Mouse (Mus musculus) stomach, embryonic 14.5 days (tissue): Measurements from ENCODE around the gene Olfr1034. TPM values are rescaled to one million over a fixed set of nuclear protein-coding genes. Genes with fewer than 3 reads are reported as not detected.
A peak's percentile ranks its signal among the peaks of the same experiment; 100 is the strongest.
"Not testable (repeated sequence)": the region's sequence is repeated elsewhere in the genome, so short reads cannot be mapped to it uniquely, and the experiment has no call there.

ENCODE experiments used
- ATAC-seq: fragments of 200-750 bp; cut with Nextera tagmentation; 2 replicates; pipeline ENCODE4 v1.8.0; 2017; ENCODE audit warnings: low read depth, moderate TSS enrichment; ENCODE audit not compliant: insufficient number of reproducible peaks, insufficient read depth, low FRiP score
- H3K27ac ChIP-seq: fragments of 300-500 bp; sonication (generic); 2 replicates; pipeline ENCODE4 v1.5.1; 2014; ENCODE audit warnings: mild to moderate bottlenecking, low read length, moderate library complexity, mixed read lengths
- H3K27me3 ChIP-seq: fragments of 300-500 bp; sonication (generic); 2 replicates; pipeline ENCODE4 v1.6.1; 2014; ENCODE audit warnings: low read length, control low read depth, mixed read lengths; ENCODE audit not compliant: control insufficient read depth, insufficient read depth
- H3K36me3 ChIP-seq: fragments of 300-500 bp; sonication (generic); 2 replicates; pipeline ENCODE4 v1.6.1; 2014; ENCODE audit warnings: mild to moderate bottlenecking, control low read depth, low read length, moderate library complexity, mixed read lengths; ENCODE audit not compliant: control insufficient read depth, insufficient read depth
- H3K4me1 ChIP-seq: fragments of 300-500 bp; sonication (generic); 2 replicates; pipeline ENCODE4 v1.6.1; 2014; ENCODE audit warnings: low read length, control low read depth, mixed read lengths; ENCODE audit not compliant: control insufficient read depth, insufficient read depth
- H3K4me2 ChIP-seq: fragments of 300-500 bp; sonication (generic); replicated peaks from 2 replicates; pipeline ENCODE4 v1.6.1; 2014; ENCODE audit warnings: low read depth, low read length, control low read depth
- H3K4me3 ChIP-seq: fragments of 300-500 bp; sonication (generic); 2 replicates; pipeline ENCODE4 v1.5.1; 2014; ENCODE audit warnings: low read depth, low read length, control low read depth
- H3K9ac ChIP-seq: fragments of 300-500 bp; sonication (generic); replicated peaks from 2 replicates; pipeline ENCODE4 v1.6.1; 2014; ENCODE audit warnings: low read depth, mild to moderate bottlenecking, control low read depth, low read length, moderate library complexity, mixed read lengths
- H3K9me3 ChIP-seq: fragments of 300-500 bp; sonication (generic); 2 replicates; pipeline ENCODE4 v1.6.1; 2016; ENCODE audit warnings: low read depth, low read length, control low read depth; ENCODE audit not compliant: control insufficient read depth
- WGBS: fragments of 180-500 bp; shearing (Covaris S2); extraction: QIAGEN DNeasy Blood & Tissue Kit; methylation state at CpG from one replicate; pipeline ENCODE4 v1.1.7; 2014; 5-methylcytosine and 5-hydroxymethylcytosine counted together
- polyA plus RNA-seq: library from polyadenylated mRNA; unstranded; fragments of >200 nt; fragmentation: Nextera tagmentation; extraction: Ambion mirVana; gene quantifications from 2 replicates; pipeline ENCODE4 v1.2.1, GENCODE M21; 2014

Olfr1034 gene
- polyA plus RNA-seq: 0.07 TPM in 2 replicates

DNA sequence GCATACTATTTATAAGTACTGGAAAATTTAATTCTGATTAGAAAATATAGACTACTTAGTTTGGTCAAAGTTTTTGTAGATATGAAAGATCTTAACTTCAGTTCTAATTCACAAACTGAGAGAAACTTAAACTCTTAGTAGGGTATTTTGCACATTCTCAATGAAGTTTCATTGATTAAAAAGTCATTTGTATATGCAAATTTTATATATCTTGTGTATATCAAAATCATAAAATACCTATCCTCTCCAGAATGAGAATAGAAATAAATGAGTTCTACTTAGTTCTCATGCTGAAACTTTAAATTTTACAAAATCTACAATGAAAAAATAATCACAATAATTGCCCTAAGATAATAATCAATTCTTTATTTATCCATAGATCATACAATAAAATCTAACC lies at the start of gene Olfr1034:
Gene Olfr1034 (plus strand): TSS at position 301 of the 400 bp plus-strand sequence.
- no peaks in the 10 kb centered on the region for H3K27me3 ChIP-seq
- no peak within 1 kb of the TSS for H3K9ac ChIP-seq
- no peaks in the 10 kb centered on the region for H3K4me1 ChIP-seq
- H3K9me3 ChIP-seq: no peaks in the 10 kb centered on the region
- no peak for ATAC-seq
- no peak within 1 kb of the TSS for H3K4me2 ChIP-seq
- H3K27ac ChIP-seq: no peak within 1 kb of the TSS
- H3K4me3 ChIP-seq: no peak within 1 kb of the TSS
- no peaks in the 10 kb centered on the region for H3K36me3 ChIP-seq

DNA sequence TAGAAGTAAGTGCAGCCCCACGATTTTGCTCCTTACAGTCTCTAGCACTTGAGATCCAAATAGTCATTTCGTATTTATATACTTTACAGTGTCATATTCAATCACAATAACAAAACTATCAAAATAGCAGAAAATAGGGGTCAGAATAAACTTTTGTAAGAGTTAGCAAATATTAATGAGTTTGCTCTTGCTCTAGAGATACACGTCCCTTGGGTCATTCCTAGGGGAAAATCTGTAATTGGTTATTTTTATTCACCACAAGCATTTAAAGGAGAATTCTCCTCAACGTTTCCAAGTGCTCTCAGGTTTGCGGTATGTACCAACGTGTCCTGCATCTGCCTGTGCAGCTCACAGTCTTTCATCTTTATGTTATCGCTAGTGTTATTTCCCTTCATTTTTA lies 40.4 kb upstream of the Olfr1034 start, which contains the start of gene Olfr1032:
Gene Olfr1032 (plus strand): TSS at position 301 of the 400 bp plus-strand sequence.
- no peak within 1 kb of the TSS for H3K9ac ChIP-seq
- no peak within 1 kb of the TSS for H3K4me3 ChIP-seq
- H3K27me3 ChIP-seq: no peaks in the 10 kb centered on the region
- ATAC-seq: no peak
- no peak within 1 kb of the TSS for H3K4me2 ChIP-seq
- H3K27ac ChIP-seq: no peak within 1 kb of the TSS
- no peaks in the 10 kb centered on the region for H3K9me3 ChIP-seq
- no peaks in the 10 kb centered on the region for H3K36me3 ChIP-seq
- WGBS: 80% methylated on average over 7 of the region's 7 CpGs
- H3K4me1 ChIP-seq: no peaks in the 10 kb centered on the region

DNA sequence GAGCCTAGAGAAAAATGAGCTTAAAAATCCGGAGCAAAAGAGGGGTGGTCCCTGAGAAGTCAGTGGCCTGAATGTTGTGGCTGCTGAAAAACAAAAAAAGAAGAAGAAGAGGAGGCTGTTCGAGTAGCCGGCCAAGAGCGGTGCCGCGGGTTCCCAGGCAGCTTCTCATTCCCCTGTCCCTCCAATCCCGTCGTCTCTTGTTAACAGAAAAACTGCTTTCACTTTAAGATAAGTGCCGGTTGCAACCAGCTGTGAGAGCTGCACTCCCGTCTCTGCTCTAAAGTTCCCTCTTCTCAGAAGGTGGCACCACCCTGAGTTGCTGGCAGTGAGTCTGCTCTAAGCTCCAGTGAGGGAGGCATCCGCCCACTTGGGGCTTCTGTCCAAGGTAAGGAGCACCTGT lies 25.3 kb upstream of the Olfr1034 start, which contains the start of gene Olfr1033:
Gene Olfr1033 (plus strand): TSS at position 228 of the 400 bp plus-strand sequence.
- H3K27me3 ChIP-seq, H3K9ac ChIP-seq, H3K9me3 ChIP-seq, H3K27ac ChIP-seq, H3K36me3 ChIP-seq, ATAC-seq, H3K4me1 ChIP-seq: not testable (repeated sequence)
- H3K4me2 ChIP-seq: peak within 1 kb of the TSS; percentile 27
- H3K4me3 ChIP-seq: peak within 1 kb of the TSS; percentile 25; the same call in 1 of the 2 replicates
- 1% methylated on average over 10 of the region's 11 CpGs for WGBS

DNA sequence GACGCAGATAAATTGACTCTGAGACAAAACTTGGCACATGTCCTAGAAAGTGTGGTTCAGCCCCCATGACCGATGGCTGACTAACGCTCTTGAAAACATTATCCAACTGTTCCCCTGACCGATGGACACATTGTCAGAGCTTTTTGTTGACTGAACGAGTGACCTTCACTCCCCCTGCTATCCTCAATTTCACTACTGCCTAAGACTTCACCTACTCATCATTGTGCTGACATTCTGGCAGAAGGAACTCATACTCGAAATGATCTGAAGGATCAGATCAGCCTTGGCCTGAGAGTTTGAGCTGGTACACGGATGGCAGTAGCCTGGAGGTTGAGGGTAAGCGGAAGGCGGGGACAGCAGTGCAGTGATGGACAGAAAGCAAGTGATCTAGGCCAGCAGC lies 24.1 kb upstream of the Olfr1034 start:
- H3K4me3 ChIP-seq, H3K36me3 ChIP-seq, ATAC-seq, H3K9me3 ChIP-seq, H3K4me2 ChIP-seq, H3K27me3 ChIP-seq, H3K27ac ChIP-seq, H3K4me1 ChIP-seq, H3K9ac ChIP-seq: not testable (repeated sequence)
- WGBS: 40% methylated on average over 3 of the region's 9 CpGs

DNA sequence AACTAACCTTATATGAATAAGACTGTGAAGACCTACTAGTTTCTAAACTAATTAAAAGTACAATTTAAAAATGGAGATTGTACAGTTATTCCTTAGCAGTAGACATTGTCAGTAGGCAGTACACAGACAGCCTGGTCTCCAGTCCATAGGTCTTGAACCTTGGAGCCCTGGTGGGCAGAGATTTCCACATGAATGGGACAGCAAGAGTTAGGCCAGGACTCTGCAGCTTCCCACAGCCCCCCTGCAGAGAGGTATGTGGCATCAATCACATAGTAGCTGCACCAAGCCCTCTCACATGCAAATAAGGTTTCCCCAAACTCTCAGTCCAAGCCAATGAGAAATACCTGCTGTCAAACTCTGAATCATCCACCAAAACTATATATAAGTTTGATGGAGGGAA lies 5.1 kb downstream of the Olfr1034 start:
- H3K4me2 ChIP-seq, H3K9me3 ChIP-seq, ATAC-seq, H3K4me1 ChIP-seq, H3K4me3 ChIP-seq, H3K9ac ChIP-seq, H3K27me3 ChIP-seq, H3K36me3 ChIP-seq, H3K27ac ChIP-seq: not testable (repeated sequence)

DNA sequence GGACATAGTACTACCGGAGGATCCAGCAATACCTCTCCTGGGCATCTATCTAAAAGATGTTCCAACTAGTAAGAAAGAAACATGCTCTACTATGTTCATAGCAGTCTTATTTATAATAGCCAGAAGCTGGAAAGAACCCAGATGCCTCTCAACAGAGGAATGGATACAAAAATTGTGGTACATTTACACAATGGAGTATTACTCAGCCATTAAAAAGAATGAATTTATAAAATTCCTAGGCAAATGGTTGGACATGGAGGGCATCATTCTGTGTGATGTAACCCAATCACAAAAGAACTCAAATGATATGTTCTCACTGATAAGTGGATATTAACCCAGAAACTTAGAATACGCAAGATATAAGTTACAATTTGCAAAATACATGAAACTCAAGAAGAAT lies 18.1 kb downstream of the Olfr1034 start:
- H3K27me3 ChIP-seq, H3K27ac ChIP-seq, H3K9ac ChIP-seq, H3K4me1 ChIP-seq, H3K4me3 ChIP-seq, H3K36me3 ChIP-seq, H3K9me3 ChIP-seq, H3K4me2 ChIP-seq, ATAC-seq: not testable (repeated sequence)
- WGBS: 96% methylated on average over 2 of the region's 2 CpGs

DNA sequence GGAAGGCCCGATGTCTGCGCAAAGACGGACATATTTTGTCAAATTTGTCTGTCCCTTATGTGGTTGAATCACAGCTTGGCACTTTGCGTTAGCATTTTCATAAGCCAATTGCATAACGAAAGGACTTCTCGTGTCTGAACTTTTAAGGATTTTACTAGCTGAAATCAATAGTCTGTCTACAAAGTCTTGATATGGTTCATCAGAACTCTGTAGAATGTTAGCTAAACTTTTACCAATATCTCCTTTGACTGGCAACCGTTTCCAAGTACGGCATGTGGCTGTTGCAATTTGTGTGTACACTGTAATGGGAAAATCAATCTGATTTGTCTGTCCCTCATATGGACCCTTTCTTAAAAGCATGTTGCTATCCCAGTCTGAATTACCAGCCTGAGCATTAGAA lies 24.5 kb downstream of the Olfr1034 start:
- 79% methylated on average over 8 of the region's 8 CpGs for WGBS
- no peaks in the 10 kb centered on the region for H3K9me3 ChIP-seq
- H3K27me3 ChIP-seq: no peaks in the 10 kb centered on the region
- no peak overlapping the region for H3K27ac ChIP-seq
- H3K9ac ChIP-seq: no peak overlapping the region
- H3K36me3 ChIP-seq: no peaks in the 10 kb centered on the region
- H3K4me1 ChIP-seq: no peaks in the 10 kb centered on the region
- no peak overlapping the region for H3K4me3 ChIP-seq
- no peak for ATAC-seq
- no peak overlapping the region for H3K4me2 ChIP-seq

DNA sequence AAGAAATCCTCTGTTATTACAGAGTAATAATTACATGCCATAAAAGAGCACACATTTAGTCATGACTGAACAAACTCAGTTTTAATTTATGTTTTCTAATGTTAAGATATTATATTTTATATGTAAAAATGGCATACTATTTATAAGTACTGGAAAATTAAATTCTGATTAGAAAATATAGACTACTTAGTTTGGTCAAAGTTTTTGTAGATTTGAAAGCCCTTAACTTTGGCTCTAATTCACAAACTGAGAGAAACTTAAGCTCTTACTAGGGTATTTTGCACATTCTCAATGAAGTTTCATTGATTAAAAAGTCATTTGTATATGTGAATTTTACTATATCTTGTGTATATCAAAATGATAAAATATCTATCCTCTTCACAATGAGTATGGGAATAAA lies 28.0 kb downstream of the Olfr1034 start, which contains the start of gene Olfr1036:
Gene Olfr1036 (plus strand): TSS at position 301 of the 400 bp plus-strand sequence.
- not testable (repeated sequence) for ATAC-seq, H3K27ac ChIP-seq, H3K4me2 ChIP-seq, H3K4me3 ChIP-seq, H3K9me3 ChIP-seq, H3K9ac ChIP-seq, H3K36me3 ChIP-seq, H3K27me3 ChIP-seq, H3K4me1 ChIP-seq

DNA sequence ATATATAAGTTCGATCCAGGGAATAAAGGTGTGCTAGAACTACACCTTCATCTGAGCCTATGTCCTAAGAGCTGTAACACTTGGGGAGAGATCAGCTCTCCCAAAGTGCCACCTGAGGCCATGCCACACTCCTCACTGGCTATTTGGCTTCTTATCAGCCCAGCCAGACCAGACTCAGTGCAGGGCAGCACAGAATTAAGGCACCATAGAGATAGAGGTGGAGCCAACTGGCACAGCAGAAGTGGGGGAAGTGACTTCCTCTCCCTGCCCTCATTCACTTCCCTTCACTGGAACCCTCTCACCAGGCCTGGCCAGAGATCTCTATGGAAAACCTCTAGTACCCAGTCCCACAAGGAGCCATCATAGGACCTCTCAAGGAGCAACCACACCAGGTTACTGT lies 34.8 kb downstream of the Olfr1034 start:
- not testable (repeated sequence) for H3K27ac ChIP-seq, H3K4me2 ChIP-seq, H3K9me3 ChIP-seq, H3K9ac ChIP-seq, H3K27me3 ChIP-seq, H3K36me3 ChIP-seq, ATAC-seq, H3K4me3 ChIP-seq, H3K4me1 ChIP-seq
- 96% methylated on average over 1 of the region's 1 CpGs for WGBS
